Mouse (Mus musculus): ENCODE measurements around the gene Cers1. TPM values are rescaled to one million over a fixed set of nuclear protein-coding genes. Genes with fewer than 3 reads are reported as not detected.

Gene Cers1
- polyA plus RNA-seq, 1 experiment from 2014 or later, result 42.9 TPM

GRCm38 (mm10) chr8:70371951-70372350, 56.4 kb downstream of the Cers1 start:
- H3K9me3 ChIP-seq (ENCODE audit: control insufficient read depth, low read length), result no peaks in the 10 kb centered on the region
- H3K4me2 ChIP-seq (ENCODE audit: low read depth, low read length), result no peak overlapping the region
- WGBS, result 31% methylated on average over 6 of the region's 6 CpGs
- no peak for ATAC-seq (ENCODE audit: low read depth)
- H3K27ac ChIP-seq (ENCODE audit: low read depth, low read length), result no peak overlapping the region
- H3K4me3 ChIP-seq (ENCODE audit: low read depth, low read length), result no peak overlapping the region
- peaks cover 10% of the 10 kb centered on the region; the same call in 1 of the 2 replicates for H3K4me1 ChIP-seq (ENCODE audit: control insufficient read depth, insufficient read depth, low read length)
- no peak overlapping the region for H3K9ac ChIP-seq (replicated peaks; ENCODE audit: low read depth, low read length)
- peaks cover 53% of the 10 kb centered on the region for H3K27me3 ChIP-seq (ENCODE audit: control insufficient read depth, insufficient read depth, low read length)
- no peaks in the 10 kb centered on the region for H3K36me3 ChIP-seq (ENCODE audit: control insufficient read depth, insufficient read depth, low read length)

- no peaks in the 10 kb centered on the region for H3K36me3 ChIP-seq (ENCODE audit: control insufficient read depth, insufficient read depth, low read length)
- no peak within 1 kb of the TSS; the same call in 1 of the 2 replicates for H3K9ac ChIP-seq (replicated peaks; ENCODE audit: low read depth, low read length)
- no peak for ATAC-seq (ENCODE audit: low read depth)
- H3K4me1 ChIP-seq (ENCODE audit: control insufficient read depth, insufficient read depth, low read length), result peaks cover 10% of the 10 kb centered on the region; the same call in 1 of the 2 replicates
- H3K27ac ChIP-seq (ENCODE audit: low read depth, low read length), result no peak within 1 kb of the TSS
- H3K9me3 ChIP-seq (ENCODE audit: control insufficient read depth, low read length), result no peaks in the 10 kb centered on the region
- peak within 1 kb of the TSS; percentile 21; the same call in 1 of the 2 replicates for H3K4me2 ChIP-seq (ENCODE audit: low read depth, low read length)
- peaks cover 70% of the 10 kb centered on the region for H3K27me3 ChIP-seq (ENCODE audit: control insufficient read depth, insufficient read depth, low read length)
- H3K4me3 ChIP-seq (ENCODE audit: low read depth, low read length), result peak within 1 kb of the TSS; percentile 21; the same call in 1 of the 2 replicates
- 2% methylated on average over 47 of the region's 47 CpGs for WGBS
Measured at GRCm38 (mm10) chr8:70373397-70374317, 58.1 kb downstream of the Cers1 start, which contains the start of gene Comp. Comp (plus strand) TSS chr8:70373558.

- Histone ChIP-seq H3K4me2 (ENCODE audit: low read depth, low read length) (peak overlapping the region; percentile 21; the same call in 1 of the 2 replicates), H3K9me3 (ENCODE audit: control insufficient read depth, low read length) (no peaks in the 10 kb centered on the region), H3K4me3 (ENCODE audit: low read depth, low read length) (peak overlapping the region; percentile 21; the same call in 1 of the 2 replicates), H3K4me1 (ENCODE audit: control insufficient read depth, insufficient read depth, low read length) (peaks cover 10% of the 10 kb centered on the region; the same call in 1 of the 2 replicates), H3K27ac (ENCODE audit: low read depth, low read length) (no peak overlapping the region), H3K27me3 (ENCODE audit: control insufficient read depth, insufficient read depth, low read length) (peaks cover 74% of the 10 kb centered on the region), H3K36me3 (ENCODE audit: control insufficient read depth, insufficient read depth, low read length) (no peaks in the 10 kb centered on the region), H3K9ac (replicated peaks; ENCODE audit: low read depth, low read length) (no peak overlapping the region)
- ATAC-seq (ENCODE audit: low read depth), result peak; percentile 58
- under 1% methylated on average over 46 of the region's 53 CpGs for WGBS
Measured at GRCm38 (mm10) chr8:70374318-70374927, 58.8 kb downstream of the Cers1 start.

- H3K27me3 ChIP-seq (ENCODE audit: control insufficient read depth, insufficient read depth, low read length), result peaks cover 74% of the 10 kb centered on the region
- ATAC-seq (ENCODE audit: low read depth), result no peak
- no peak overlapping the region for H3K4me2 ChIP-seq (ENCODE audit: low read depth, low read length)
- H3K36me3 ChIP-seq (ENCODE audit: control insufficient read depth, insufficient read depth, low read length), result no peaks in the 10 kb centered on the region
- no peaks in the 10 kb centered on the region for H3K9me3 ChIP-seq (ENCODE audit: control insufficient read depth, low read length)
- H3K27ac ChIP-seq (ENCODE audit: low read depth, low read length), result no peak overlapping the region
- H3K9ac ChIP-seq (replicated peaks; ENCODE audit: low read depth, low read length), result no peak overlapping the region
- peak overlapping the region; percentile 21; the same call in 1 of the 2 replicates for H3K4me3 ChIP-seq (ENCODE audit: low read depth, low read length)
- 5% methylated on average over 35 of the region's 35 CpGs for WGBS
- H3K4me1 ChIP-seq (ENCODE audit: control insufficient read depth, insufficient read depth, low read length), result peaks cover 10% of the 10 kb centered on the region; the same call in 1 of the 2 replicates
Measured at GRCm38 (mm10) chr8:70375212-70375859, 59.8 kb downstream of the Cers1 start.

- H3K4me2 ChIP-seq (ENCODE audit: low read depth, low read length), result no peak overlapping the region
- H3K27ac ChIP-seq (ENCODE audit: low read depth, low read length), result no peak overlapping the region
- no peak overlapping the region for H3K4me3 ChIP-seq (ENCODE audit: low read depth, low read length)
- peaks cover 74% of the 10 kb centered on the region for H3K27me3 ChIP-seq (ENCODE audit: control insufficient read depth, insufficient read depth, low read length)
- no peak for ATAC-seq (ENCODE audit: low read depth)
- WGBS, result 8% methylated on average over 36 of the region's 37 CpGs
- peaks cover 10% of the 10 kb centered on the region; the same call in 1 of the 2 replicates for H3K4me1 ChIP-seq (ENCODE audit: control insufficient read depth, insufficient read depth, low read length)
- no peaks in the 10 kb centered on the region for H3K9me3 ChIP-seq (ENCODE audit: control insufficient read depth, low read length)
- H3K36me3 ChIP-seq (ENCODE audit: control insufficient read depth, insufficient read depth, low read length), result no peaks in the 10 kb centered on the region
- no peak overlapping the region for H3K9ac ChIP-seq (replicated peaks; ENCODE audit: low read depth, low read length)
Measured at GRCm38 (mm10) chr8:70376275-70376741, 60.7 kb downstream of the Cers1 start.

- no peak overlapping the region for H3K4me3 ChIP-seq (ENCODE audit: low read depth, low read length)
- 17% methylated on average over 15 of the region's 15 CpGs for WGBS
- no peak overlapping the region for H3K4me2 ChIP-seq (ENCODE audit: low read depth, low read length)
- ATAC-seq (ENCODE audit: low read depth), result no peak
- no peaks in the 10 kb centered on the region for H3K9me3 ChIP-seq (ENCODE audit: control insufficient read depth, low read length)
- no peak overlapping the region for H3K27ac ChIP-seq (ENCODE audit: low read depth, low read length)
- H3K4me1 ChIP-seq (ENCODE audit: control insufficient read depth, insufficient read depth, low read length), result peaks cover 10% of the 10 kb centered on the region; the same call in 1 of the 2 replicates
- no peak overlapping the region for H3K9ac ChIP-seq (replicated peaks; ENCODE audit: low read depth, low read length)
- no peaks in the 10 kb centered on the region for H3K36me3 ChIP-seq (ENCODE audit: control insufficient read depth, insufficient read depth, low read length)
- H3K27me3 ChIP-seq (ENCODE audit: control insufficient read depth, insufficient read depth, low read length), result peaks cover 67% of the 10 kb centered on the region
Measured at GRCm38 (mm10) chr8:70377049-70377448, 61.5 kb downstream of the Cers1 start.

GRCm38 (mm10) chr8:70380069-70380468, 64.5 kb downstream of the Cers1 start:
- Histone ChIP-seq H3K27me3 (ENCODE audit: control insufficient read depth, insufficient read depth, low read length) (peaks cover 39% of the 10 kb centered on the region), H3K4me2 (ENCODE audit: low read depth, low read length) (no peak overlapping the region), H3K36me3 (ENCODE audit: control insufficient read depth, insufficient read depth, low read length) (no peaks in the 10 kb centered on the region), H3K9ac (replicated peaks; ENCODE audit: low read depth, low read length) (no peak overlapping the region), H3K27ac (ENCODE audit: low read depth, low read length) (no peak overlapping the region), H3K4me3 (ENCODE audit: low read depth, low read length) (no peak overlapping the region), H3K9me3 (ENCODE audit: control insufficient read depth, low read length) (no peaks in the 10 kb centered on the region), H3K4me1 (ENCODE audit: control insufficient read depth, insufficient read depth, low read length) (no peaks in the 10 kb centered on the region)
- WGBS, result 85% methylated on average over 12 of the region's 12 CpGs
- no peak for ATAC-seq (ENCODE audit: low read depth)

Measured in neural tube, embryonic 14.5 days (tissue).